Mouse (Mus musculus) midbrain, embryonic 14.5 days (tissue): ENCODE data around the gene Flad1. TPM values are rescaled to one million over a fixed set of nuclear protein-coding genes. Genes with fewer than 3 reads are reported as not detected.

Experiments
- ATAC-seq: fragments of 200-750 bp; cut with Nextera tagmentation; 2 replicates; pipeline ENCODE4 v1.8.0; 2017; ENCODE audit warnings: moderate number of reproducible peaks, moderate library complexity; ENCODE audit not compliant: low FRiP score, low TSS enrichment
- DNase-seq: peaks from one replicate; pipeline ENCODE4 v3.0.0-alpha.2; 2015
- H3K27ac ChIP-seq: fragments of 300-500 bp; sonication (generic); replicated peaks from 2 replicates; pipeline ENCODE4 v1.5.1; 2014; ENCODE audit warnings: mild to moderate bottlenecking, low read depth, low read length, moderate library complexity
- H3K27me3 ChIP-seq: fragments of 300-500 bp; sonication (generic); 2 replicates; pipeline ENCODE4 v1.6.1; 2014; ENCODE audit warnings: low read length, control low read depth, mixed read lengths; ENCODE audit not compliant: control insufficient read depth, insufficient read depth
- H3K36me3 ChIP-seq: fragments of 300-500 bp; sonication (generic); 2 replicates; pipeline ENCODE4 v1.6.1; 2014; ENCODE audit warnings: low read length, control low read depth; ENCODE audit not compliant: control insufficient read depth, insufficient read depth
- H3K4me1 ChIP-seq: fragments of 300-500 bp; sonication (generic); 2 replicates; pipeline ENCODE4 v1.6.1; 2014; ENCODE audit warnings: mild to moderate bottlenecking, antibody characterized with exemption, low read length, control low read depth; ENCODE audit not compliant: control insufficient read depth, insufficient read depth
- H3K4me2 ChIP-seq: fragments of 300-500 bp; sonication (generic); 2 replicates; pipeline ENCODE4 v1.6.1; 2014; ENCODE audit warnings: mild to moderate bottlenecking, low read length, moderate library complexity
- H3K4me3 ChIP-seq: fragments of 300-500 bp; sonication (generic); replicated peaks from 2 replicates; pipeline ENCODE4 v1.5.1; 2014; ENCODE audit warnings: low read depth, low read length
- H3K9ac ChIP-seq: fragments of 300-500 bp; sonication (generic); replicated peaks from 2 replicates; pipeline ENCODE4 v1.6.1; 2014; ENCODE audit warnings: mild to moderate bottlenecking, low read length, moderate library complexity
- H3K9me3 ChIP-seq: fragments of 300-500 bp; sonication (generic); 2 replicates; pipeline ENCODE4 v1.6.1; 2016; ENCODE audit warnings: low read length, control low read depth, mixed read lengths; ENCODE audit not compliant: control insufficient read depth
- WGBS: fragments of 180-500 bp; shearing (Covaris S2); extraction: QIAGEN DNeasy Blood & Tissue Kit; methylation state at CpG from one replicate; pipeline ENCODE4 v1.1.7; 2014; 5-methylcytosine and 5-hydroxymethylcytosine counted together
- polyA plus RNA-seq: library from polyadenylated mRNA; unstranded; fragments of >200 nt; fragmentation: Nextera tagmentation; extraction: Ambion mirVana; gene quantifications from 2 replicates; pipeline ENCODE4 v1.2.1, GENCODE M21; 2014

The Flad1 gene
- polyA plus RNA-seq, 1 experiment from 2014 or later, result 34.9 TPM

GRCm38 (mm10) chr3:89383651-89384255, 27.9 kb downstream of the Flad1 start:
- DNase-seq (no peak), ATAC-seq (no peak)
- no peaks in the 10 kb centered on the region for H3K36me3 ChIP-seq
- no peak overlapping the region for H3K9ac ChIP-seq
- WGBS, result 87% methylated on average over 5 of the region's 5 CpGs
- no peak overlapping the region for H3K4me2 ChIP-seq
- 0 out of 2 replicates have a peak, but pooled peaks cover 4% of the 10 kb centered on the region for H3K4me1 ChIP-seq
- no peaks in the 10 kb centered on the region for H3K9me3 ChIP-seq
- no peak overlapping the region for H3K4me3 ChIP-seq
- H3K27ac ChIP-seq, result no peak overlapping the region
- H3K27me3 ChIP-seq, result no peaks in the 10 kb centered on the region

- Histone ChIP-seq H3K36me3 (no peaks in the 10 kb centered on the region), H3K9me3 (no peaks in the 10 kb centered on the region), H3K9ac (no peak overlapping the region), H3K4me3 (no peak overlapping the region), H3K4me1 (peaks cover 10% of the 10 kb centered on the region; the same call in 1 of the 2 replicates), H3K27ac (no peak overlapping the region), H3K27me3 (no peaks in the 10 kb centered on the region), H3K4me2 (no peak overlapping the region)
- ATAC-seq, result no peak
- no peak for DNase-seq
- WGBS, result 86% methylated on average over 5 of the region's 5 CpGs
These were observed 28.7 kb downstream of the Flad1 start for GRCm38 (mm10) chr3:89382950-89383349.

- Histone ChIP-seq H3K27ac (no peak overlapping the region), H3K4me1 (peaks cover 11% of the 10 kb centered on the region; the same call in 1 of the 2 replicates), H3K27me3 (no peaks in the 10 kb centered on the region), H3K4me2 (no peak overlapping the region), H3K4me3 (no peak overlapping the region), H3K36me3 (no peaks in the 10 kb centered on the region), H3K9ac (no peak overlapping the region), H3K9me3 (no peaks in the 10 kb centered on the region)
- WGBS, result 85% methylated on average over 9 of the region's 9 CpGs
- DNase-seq (no peak), ATAC-seq (no peak)
These were observed 29.4 kb downstream of the Flad1 start for GRCm38 (mm10) chr3:89382033-89382882.

GRCm38 (mm10) chr3:89381233-89381632, 30.4 kb downstream of the Flad1 start:
- Histone ChIP-seq H3K27me3 (no peaks in the 10 kb centered on the region), H3K9me3 (no peaks in the 10 kb centered on the region), H3K4me1 (peaks cover 11% of the 10 kb centered on the region; the same call in 1 of the 2 replicates), H3K9ac (no peak overlapping the region), H3K4me3 (no peak overlapping the region), H3K36me3 (no peaks in the 10 kb centered on the region), H3K27ac (no peak overlapping the region), H3K4me2 (no peak overlapping the region)
- DNase-seq (no peak), ATAC-seq (no peak)
- 87% methylated on average over 11 of the region's 11 CpGs for WGBS

GRCm38 (mm10) chr3:89380711-89381110, 31.0 kb downstream of the Flad1 start:
- DNase-seq (no peak), ATAC-seq (no peak)
- Histone ChIP-seq H3K27ac (no peak overlapping the region), H3K4me1 (peaks cover 11% of the 10 kb centered on the region; the same call in 1 of the 2 replicates), H3K4me2 (no peak overlapping the region), H3K9ac (no peak overlapping the region), H3K4me3 (no peak overlapping the region), H3K36me3 (no peaks in the 10 kb centered on the region), H3K9me3 (no peaks in the 10 kb centered on the region), H3K27me3 (no peaks in the 10 kb centered on the region)
- 93% methylated on average over 18 of the region's 18 CpGs for WGBS

- H3K27me3 ChIP-seq, result no peaks in the 10 kb centered on the region
- no peak overlapping the region for H3K9ac ChIP-seq
- no peak overlapping the region for H3K27ac ChIP-seq
- no peak overlapping the region for H3K4me3 ChIP-seq
- 95% methylated on average over 14 of the region's 14 CpGs for WGBS
- peaks cover 11% of the 10 kb centered on the region; the same call in 1 of the 2 replicates for H3K4me1 ChIP-seq
- DNase-seq (no peak), ATAC-seq (no peak)
- H3K9me3 ChIP-seq, result no peaks in the 10 kb centered on the region
- H3K4me2 ChIP-seq, result no peak overlapping the region
- H3K36me3 ChIP-seq, result no peaks in the 10 kb centered on the region
These were observed 31.4 kb downstream of the Flad1 start for GRCm38 (mm10) chr3:89380291-89380690.

- peak overlapping the region; percentile 84; the same call in 1 of the 2 replicates for H3K4me2 ChIP-seq
- no peaks in the 10 kb centered on the region for H3K9me3 ChIP-seq
- no peak overlapping the region for H3K27ac ChIP-seq
- WGBS, result 87% methylated on average over 31 of the region's 31 CpGs
- ATAC-seq (no peak), DNase-seq (no peak)
- peaks cover 11% of the 10 kb centered on the region; the same call in 1 of the 2 replicates for H3K4me1 ChIP-seq
- no peak overlapping the region for H3K9ac ChIP-seq
- no peak overlapping the region for H3K4me3 ChIP-seq
- no peaks in the 10 kb centered on the region for H3K36me3 ChIP-seq
- no peaks in the 10 kb centered on the region for H3K27me3 ChIP-seq
These were observed 32.1 kb downstream of the Flad1 start for GRCm38 (mm10) chr3:89379388-89380131.

- DNase-seq (peak; percentile 87), ATAC-seq (peak; percentile 86)
- Histone ChIP-seq H3K4me1 (peaks cover 11% of the 10 kb centered on the region; the same call in 1 of the 2 replicates), H3K27me3 (no peaks in the 10 kb centered on the region), H3K4me3 (peak overlapping the region; percentile 46), H3K9ac (peak overlapping the region; percentile 66), H3K36me3 (no peaks in the 10 kb centered on the region), H3K4me2 (peak overlapping the region; percentile 84), H3K9me3 (no peaks in the 10 kb centered on the region), H3K27ac (peak overlapping the region; percentile 3; the same call in 1 of the 2 replicates)
- 1% methylated on average over 29 of the region's 29 CpGs for WGBS
These were observed 33.1 kb downstream of the Flad1 start for GRCm38 (mm10) chr3:89378394-89379067.
